Mouse (Mus musculus) urinary bladder, postnatal 14 days (tissue): ENCODE measurements around the gene Kdelc2.

Experiments
- DNase-seq: peaks from one replicate; pipeline ENCODE4 v3.0.0; 2021; ENCODE audit warnings: low spot score

Gene Kdelc2

GRCm38 (mm10) chr9:53383951-53384866 lies at the start of gene Kdelc2:
Gene Kdelc2 (plus strand): TSS chr9:53384025.
- DNase-seq: peak; percentile 84

- DNase-seq: no peak
These were observed 48.7 kb upstream of the Kdelc2 start for GRCm38 (mm10) chr9:53335131-53335530.

- no peak for DNase-seq
These were observed 44.2 kb upstream of the Kdelc2 start for GRCm38 (mm10) chr9:53339603-53340002.

GRCm38 (mm10) chr9:53340328-53340916 lies 43.4 kb upstream of the Kdelc2 start:
- DNase-seq: no peak

GRCm38 (mm10) chr9:53340969-53341368 lies 42.9 kb upstream of the Kdelc2 start:
- DNase-seq: peak; percentile 11

GRCm38 (mm10) chr9:53341981-53342380 lies 41.8 kb upstream of the Kdelc2 start:
- DNase-seq: no peak

- no peak for DNase-seq
These were observed 39.0 kb upstream of the Kdelc2 start for GRCm38 (mm10) chr9:53344646-53345432.

GRCm38 (mm10) chr9:53345728-53346127 lies 38.1 kb upstream of the Kdelc2 start:
- no peak for DNase-seq

- no peak for DNase-seq
These were observed 37.4 kb upstream of the Kdelc2 start for GRCm38 (mm10) chr9:53346402-53346801.

- DNase-seq: no peak
These were observed 34.6 kb upstream of the Kdelc2 start for GRCm38 (mm10) chr9:53349211-53349610.

GRCm38 (mm10) chr9:53350331-53350730 lies 33.5 kb upstream of the Kdelc2 start:
- no peak for DNase-seq

GRCm38 (mm10) chr9:53351899-53352298 lies 31.9 kb upstream of the Kdelc2 start:
- DNase-seq: no peak

GRCm38 (mm10) chr9:53353161-53353560 lies 30.7 kb upstream of the Kdelc2 start:
- no peak for DNase-seq

- peak; percentile 79 for DNase-seq
These were observed 27.3 kb upstream of the Kdelc2 start for GRCm38 (mm10) chr9:53356219-53357155.

GRCm38 (mm10) chr9:53371339-53371738 lies 12.5 kb upstream of the Kdelc2 start:
- DNase-seq: no peak

- peak; percentile 57 for DNase-seq
These were observed 7.9 kb upstream of the Kdelc2 start for GRCm38 (mm10) chr9:53375907-53376306.

- DNase-seq: no peak
These were observed 7.0 kb upstream of the Kdelc2 start for GRCm38 (mm10) chr9:53376820-53377219.

GRCm38 (mm10) chr9:53377597-53377996 lies 6.2 kb upstream of the Kdelc2 start:
- DNase-seq: no peak

GRCm38 (mm10) chr9:53378171-53378570 lies 5.7 kb upstream of the Kdelc2 start:
- DNase-seq: no peak

GRCm38 (mm10) chr9:53380595-53380994 lies 3.2 kb upstream of the Kdelc2 start:
- DNase-seq: no peak

- no peak for DNase-seq
These were observed 2.7 kb upstream of the Kdelc2 start for GRCm38 (mm10) chr9:53381113-53381615.
